Mouse (Mus musculus): ENCODE measurements around the gene Vwce. TPM values are rescaled to one million over a fixed set of nuclear protein-coding genes. Genes with fewer than 3 reads are reported as not detected.

The Vwce gene
- 4.2 TPM for polyA plus RNA-seq (2014; fragmentation: Illumina TruSeq; extraction: RNeasy Lipid Tissue Mini Kit (QIAGEN cat#74804); ENCODE audit: low read depth, low replicate concordance)

GRCm38 (mm10) chr19:10634106-10634871, at the start of gene Vwce:
Vwce (plus strand) TSS chr19:10634213.

GRCm38 (mm10) chr19:10605293-10605900, 28.6 kb upstream of the Vwce start, which contains the start of the genes Ddb1 and Tkfc:
Ddb1 (plus strand) TSS chr19:10605327.
Tkfc (minus strand) TSS chr19:10605654.

GRCm38 (mm10) chr19:10677915-10678771, 44.1 kb downstream of the Vwce start, which contains the start of gene Pga5:
Pga5 (minus strand) TSS chr19:10678071.

GRCm38 (mm10) chr19:10688537-10689352, 54.7 kb downstream of the Vwce start, which contains the start of gene Vps37c:
Vps37c (plus strand) TSS chr19:10688735.

Other genes with a start within 250 kb of the Vwce start
- gene Syt7, start 245.1 kb upstream of the Vwce start, polyA plus RNA-seq (2014; fragmentation: Illumina TruSeq; extraction: RNeasy Lipid Tissue Mini Kit (QIAGEN cat#74804); ENCODE audit: low read depth, low replicate concordance), result 0.29 TPM
- gene Lrrc10b, start 176.7 kb upstream of the Vwce start, polyA plus RNA-seq (2014; fragmentation: Illumina TruSeq; extraction: RNeasy Lipid Tissue Mini Kit (QIAGEN cat#74804); ENCODE audit: low read depth, low replicate concordance), result not detected
- not detected for gene Ppp1r32, start 151.3 kb upstream of the Vwce start, polyA plus RNA-seq (2014; fragmentation: Illumina TruSeq; extraction: RNeasy Lipid Tissue Mini Kit (QIAGEN cat#74804); ENCODE audit: low read depth, low replicate concordance)
- 28.6 TPM for gene Cpsf7, start 108.9 kb upstream of the Vwce start, polyA plus RNA-seq (2014; fragmentation: Illumina TruSeq; extraction: RNeasy Lipid Tissue Mini Kit (QIAGEN cat#74804); ENCODE audit: low read depth, low replicate concordance)
- gene Sdhaf2, start 108.1 kb upstream of the Vwce start, polyA plus RNA-seq (2014; fragmentation: Illumina TruSeq; extraction: RNeasy Lipid Tissue Mini Kit (QIAGEN cat#74804); ENCODE audit: low read depth, low replicate concordance), result 49.8 TPM
- 3.0 TPM for gene Tmem216, start 78.0 kb upstream of the Vwce start, polyA plus RNA-seq (2014; fragmentation: Illumina TruSeq; extraction: RNeasy Lipid Tissue Mini Kit (QIAGEN cat#74804); ENCODE audit: low read depth, low replicate concordance)
- gene Cyb561a3, start 57.0 kb upstream of the Vwce start, polyA plus RNA-seq (2014; fragmentation: Illumina TruSeq; extraction: RNeasy Lipid Tissue Mini Kit (QIAGEN cat#74804); ENCODE audit: low read depth, low replicate concordance), result 3.5 TPM
- 2.8 TPM for gene Tmem138, start 56.9 kb upstream of the Vwce start, polyA plus RNA-seq (2014; fragmentation: Illumina TruSeq; extraction: RNeasy Lipid Tissue Mini Kit (QIAGEN cat#74804); ENCODE audit: low read depth, low replicate concordance)
- gene Ddb1, start 28.9 kb upstream of the Vwce start, polyA plus RNA-seq (2014; fragmentation: Illumina TruSeq; extraction: RNeasy Lipid Tissue Mini Kit (QIAGEN cat#74804); ENCODE audit: low read depth, low replicate concordance), result 37.0 TPM
- 18.9 TPM for gene Tkfc, start 28.6 kb upstream of the Vwce start, polyA plus RNA-seq (2014; fragmentation: Illumina TruSeq; extraction: RNeasy Lipid Tissue Mini Kit (QIAGEN cat#74804); ENCODE audit: low read depth, low replicate concordance)
- gene Pga5, start 43.9 kb downstream of the Vwce start, polyA plus RNA-seq (2014; fragmentation: Illumina TruSeq; extraction: RNeasy Lipid Tissue Mini Kit (QIAGEN cat#74804); ENCODE audit: low read depth, low replicate concordance), result not detected
- gene Vps37c, start 54.5 kb downstream of the Vwce start, polyA plus RNA-seq (2014; fragmentation: Illumina TruSeq; extraction: RNeasy Lipid Tissue Mini Kit (QIAGEN cat#74804); ENCODE audit: low read depth, low replicate concordance), result 1.7 TPM
- gene Cd5, start 104.8 kb downstream of the Vwce start, polyA plus RNA-seq (2014; fragmentation: Illumina TruSeq; extraction: RNeasy Lipid Tissue Mini Kit (QIAGEN cat#74804); ENCODE audit: low read depth, low replicate concordance), result not detected
- not detected for gene Cd6, start 195.8 kb downstream of the Vwce start, polyA plus RNA-seq (2014; fragmentation: Illumina TruSeq; extraction: RNeasy Lipid Tissue Mini Kit (QIAGEN cat#74804); ENCODE audit: low read depth, low replicate concordance)
- 1.8 TPM for gene Slc15a3, start 205.5 kb downstream of the Vwce start, polyA plus RNA-seq (2014; fragmentation: Illumina TruSeq; extraction: RNeasy Lipid Tissue Mini Kit (QIAGEN cat#74804); ENCODE audit: low read depth, low replicate concordance)
- gene Tmem132a, start 235.7 kb downstream of the Vwce start, polyA plus RNA-seq (2014; fragmentation: Illumina TruSeq; extraction: RNeasy Lipid Tissue Mini Kit (QIAGEN cat#74804); ENCODE audit: low read depth, low replicate concordance), result not detected
- 2.3 TPM for gene Tmem109, start 247.8 kb downstream of the Vwce start, polyA plus RNA-seq (2014; fragmentation: Illumina TruSeq; extraction: RNeasy Lipid Tissue Mini Kit (QIAGEN cat#74804); ENCODE audit: low read depth, low replicate concordance)